Mouse (Mus musculus): ENCODE results near the gene Gtf2h1. TPM values are rescaled to one million over a fixed set of nuclear protein-coding genes. Genes with fewer than 3 reads are reported as not detected.
"Not testable (repeated sequence)": the region's sequence is repeated elsewhere in the genome, so short reads cannot be mapped to it uniquely, and the experiment has no call there.

Gene Gtf2h1
- total and polyA plus RNA-seq, 2 experiments, result 6.7 to 33.2 TPM

DNA sequence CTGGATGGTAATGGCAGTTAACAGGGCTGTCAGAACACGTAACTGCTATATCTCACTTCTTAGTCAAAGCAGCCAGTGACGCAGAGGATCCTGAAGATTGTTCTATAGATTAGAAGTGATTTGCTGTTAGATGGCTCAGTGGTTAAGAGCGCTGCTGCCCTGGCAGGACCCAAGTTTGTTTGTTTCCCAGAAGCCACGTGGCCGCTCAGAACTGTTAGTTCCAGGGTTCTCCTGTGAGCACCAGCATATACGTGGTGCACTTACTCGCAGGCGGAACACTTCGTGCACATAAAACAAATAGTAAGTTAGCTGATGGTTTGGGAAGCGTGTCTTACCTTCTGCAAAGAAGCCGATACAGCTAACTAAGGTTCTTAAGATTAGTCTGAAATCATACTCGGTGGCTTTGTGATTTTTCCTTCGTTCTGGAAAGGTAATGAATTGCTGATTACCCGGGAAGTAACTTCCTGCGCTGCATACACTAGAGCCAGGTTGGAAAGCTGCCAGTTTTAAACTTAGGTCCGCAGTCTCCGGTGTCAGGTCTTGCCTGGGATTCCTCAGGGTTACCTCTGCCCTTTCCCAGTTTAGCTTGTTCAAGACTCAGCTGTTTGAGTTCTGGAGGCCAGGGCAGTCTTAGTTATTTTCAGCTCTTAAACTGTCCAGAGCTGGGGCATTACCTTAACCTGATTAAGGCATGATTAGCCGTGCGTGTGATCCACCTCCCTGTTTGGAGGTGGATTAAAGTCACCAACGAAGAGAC is 31.3 kb downstream of the Gtf2h1 start:
- Histone ChIP-seq H3K4me1 (ENCODE audit: control insufficient read depth, insufficient read depth, low read length) (peaks cover 28% of the 10 kb centered on the region), H3K9ac (ENCODE audit: low read depth, low read length) (peak overlapping the region; percentile 18; the same call in 1 of the 2 replicates), H3K36me3 (ENCODE audit: control insufficient read depth, insufficient read depth, low read length) (peaks cover 15% of the 10 kb centered on the region), H3K4me3 (ENCODE audit: insufficient read depth, low read depth, low read length) (no peak overlapping the region), H3K79me2 (ENCODE audit: control insufficient read depth, insufficient read depth, low read length) (no peaks in the 10 kb centered on the region), H3K27ac (replicated peaks; ENCODE audit: insufficient read depth, low read depth, low read length) (no peak overlapping the region), H3K27me3 (ENCODE audit: control insufficient read depth, insufficient read depth, low read length) (no peaks in the 10 kb centered on the region)
- no peak for TF ChIP-seq POLR2A (IDR thresholded peaks at IDR 0.05; ENCODE audit: extremely low read depth, insufficient read depth, low read length)
- no peak for TF ChIP-seq CTCF (IDR thresholded peaks at IDR 0.05; ENCODE audit: low read depth, low read length)
- WGBS, result 21% methylated on average over 20 of the region's 20 CpGs
- peak; percentile 72 for DNase-seq (ENCODE audit: extremely low read depth, low read depth, low spot score)

DNA sequence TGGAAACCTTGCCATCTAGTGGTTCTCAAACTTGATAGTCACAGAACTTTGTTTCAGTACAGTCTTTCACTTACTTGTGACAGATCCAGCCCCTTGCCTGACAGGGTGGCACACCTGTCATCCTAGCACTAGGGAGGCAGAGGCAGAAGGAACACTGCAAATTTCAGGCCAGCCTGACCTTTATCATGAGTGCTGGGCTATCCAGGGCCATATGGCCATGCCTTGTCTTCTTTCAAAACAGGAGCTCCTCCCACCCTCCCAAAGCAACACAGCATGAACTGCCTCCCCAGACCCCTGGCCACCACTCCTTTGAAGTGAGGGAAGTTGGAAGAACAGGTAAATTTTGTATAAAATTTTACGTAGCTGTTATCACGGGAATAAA is 31.9 kb downstream of the Gtf2h1 start:
- 81% methylated on average over 2 of the region's 2 CpGs for WGBS
- no peak for TF ChIP-seq CTCF (IDR thresholded peaks at IDR 0.05; ENCODE audit: low read depth, low read length)
- TF ChIP-seq POLR2A (IDR thresholded peaks at IDR 0.05; ENCODE audit: extremely low read depth, insufficient read depth, low read length), result no peak
- H3K27ac ChIP-seq (replicated peaks; ENCODE audit: insufficient read depth, low read depth, low read length), result no peak overlapping the region
- peaks cover 10% of the 10 kb centered on the region for H3K36me3 ChIP-seq (ENCODE audit: control insufficient read depth, insufficient read depth, low read length)
- H3K4me3 ChIP-seq (ENCODE audit: insufficient read depth, low read depth, low read length), result no peak overlapping the region
- peaks cover 30% of the 10 kb centered on the region for H3K4me1 ChIP-seq (ENCODE audit: control insufficient read depth, insufficient read depth, low read length)
- no peaks in the 10 kb centered on the region for H3K79me2 ChIP-seq (ENCODE audit: control insufficient read depth, insufficient read depth, low read length)
- no peak for DNase-seq (ENCODE audit: extremely low read depth, low read depth, low spot score)
- peak overlapping the region; percentile 18; the same call in 1 of the 2 replicates for H3K9ac ChIP-seq (ENCODE audit: low read depth, low read length)
- H3K27me3 ChIP-seq (ENCODE audit: control insufficient read depth, insufficient read depth, low read length), result no peaks in the 10 kb centered on the region

DNA sequence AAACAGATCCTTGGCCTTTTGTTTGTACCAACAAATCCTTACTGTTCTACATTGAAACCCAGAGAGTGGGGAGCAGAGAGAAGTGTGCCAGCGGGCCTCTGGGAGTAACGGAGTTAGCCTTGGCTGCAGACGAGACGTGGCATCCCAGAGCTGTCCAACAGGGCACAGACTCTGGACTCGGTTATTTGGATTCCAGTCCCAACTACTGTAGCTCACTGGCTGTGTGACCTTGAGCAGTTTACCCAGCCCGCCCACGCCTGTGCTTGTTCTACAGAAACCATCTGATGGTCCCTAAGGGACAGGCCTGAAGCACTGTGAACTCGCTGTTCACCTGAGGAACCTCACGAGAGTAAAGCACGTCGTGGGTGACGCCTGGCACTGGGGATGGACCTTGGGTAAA is 34.0 kb downstream of the Gtf2h1 start:
- peaks cover 34% of the 10 kb centered on the region for H3K4me1 ChIP-seq (ENCODE audit: control insufficient read depth, insufficient read depth, low read length)
- TF ChIP-seq POLR2A (IDR thresholded peaks at IDR 0.05; ENCODE audit: extremely low read depth, insufficient read depth, low read length), result no peak
- no peak for TF ChIP-seq CTCF (IDR thresholded peaks at IDR 0.05; ENCODE audit: low read depth, low read length)
- no peak overlapping the region for H3K4me3 ChIP-seq (ENCODE audit: insufficient read depth, low read depth, low read length)
- H3K27me3 ChIP-seq (ENCODE audit: control insufficient read depth, insufficient read depth, low read length), result no peaks in the 10 kb centered on the region
- H3K27ac ChIP-seq (replicated peaks; ENCODE audit: insufficient read depth, low read depth, low read length), result peak overlapping the region; percentile 54
- H3K9ac ChIP-seq (ENCODE audit: low read depth, low read length), result no peak overlapping the region
- H3K36me3 ChIP-seq (ENCODE audit: control insufficient read depth, insufficient read depth, low read length), result no peaks in the 10 kb centered on the region
- WGBS, result 29% methylated on average over 12 of the region's 12 CpGs
- H3K79me2 ChIP-seq (ENCODE audit: control insufficient read depth, insufficient read depth, low read length), result no peaks in the 10 kb centered on the region
- peak; percentile 99 for DNase-seq (ENCODE audit: extremely low read depth, low read depth, low spot score)

DNA sequence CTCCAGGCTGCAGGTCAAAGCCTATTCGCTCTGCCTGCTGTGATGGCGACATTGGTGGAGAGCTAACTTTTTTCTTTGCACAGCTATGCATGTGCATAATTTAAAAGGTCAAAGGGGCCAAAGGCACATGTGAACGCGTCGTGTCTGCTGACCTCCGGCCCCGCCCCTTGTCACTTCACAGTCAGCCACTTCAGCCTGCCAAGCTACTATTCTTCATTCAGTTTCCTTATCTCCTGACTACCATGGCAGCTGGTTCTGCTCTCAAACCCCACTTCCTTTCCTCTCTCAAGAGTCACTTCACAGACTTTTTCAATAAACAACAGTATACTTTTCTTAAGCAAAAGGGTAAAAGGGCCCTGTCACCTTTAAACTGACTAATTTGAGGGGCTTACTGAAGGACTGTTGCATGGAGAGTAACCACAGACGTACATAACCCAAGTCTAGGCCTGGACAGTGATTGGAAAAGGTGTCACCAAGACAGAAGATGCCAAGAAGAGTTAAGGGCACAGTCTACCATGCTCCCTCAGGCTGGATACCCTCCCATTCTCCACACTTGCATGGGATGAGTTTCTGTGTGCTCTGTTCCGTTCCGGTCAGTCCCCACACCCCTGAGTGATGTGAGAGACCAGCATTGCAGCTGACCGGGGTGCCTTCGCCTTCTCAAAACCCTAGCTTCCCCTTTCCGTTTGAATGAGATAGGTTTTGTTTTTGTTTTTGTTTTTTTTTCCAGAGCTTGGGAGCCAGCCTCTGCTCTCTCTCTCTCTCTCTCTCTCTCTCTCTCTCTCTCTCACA is 35.1 kb downstream of the Gtf2h1 start:
- Histone ChIP-seq H3K9ac (ENCODE audit: low read depth, low read length) (no peak overlapping the region), H3K27ac (replicated peaks; ENCODE audit: insufficient read depth, low read depth, low read length) (peak overlapping the region; percentile 54), H3K79me2 (ENCODE audit: control insufficient read depth, insufficient read depth, low read length) (no peaks in the 10 kb centered on the region), H3K27me3 (ENCODE audit: control insufficient read depth, insufficient read depth, low read length) (no peaks in the 10 kb centered on the region), H3K36me3 (ENCODE audit: control insufficient read depth, insufficient read depth, low read length) (no peaks in the 10 kb centered on the region), H3K4me1 (ENCODE audit: control insufficient read depth, insufficient read depth, low read length) (peaks cover 34% of the 10 kb centered on the region), H3K4me3 (ENCODE audit: insufficient read depth, low read depth, low read length) (no peak overlapping the region)
- peak; percentile 86 for DNase-seq (ENCODE audit: extremely low read depth, low read depth, low spot score)
- WGBS, result 32% methylated on average over 13 of the region's 13 CpGs
- no peak for TF ChIP-seq CTCF (IDR thresholded peaks at IDR 0.05; ENCODE audit: low read depth, low read length)

DNA sequence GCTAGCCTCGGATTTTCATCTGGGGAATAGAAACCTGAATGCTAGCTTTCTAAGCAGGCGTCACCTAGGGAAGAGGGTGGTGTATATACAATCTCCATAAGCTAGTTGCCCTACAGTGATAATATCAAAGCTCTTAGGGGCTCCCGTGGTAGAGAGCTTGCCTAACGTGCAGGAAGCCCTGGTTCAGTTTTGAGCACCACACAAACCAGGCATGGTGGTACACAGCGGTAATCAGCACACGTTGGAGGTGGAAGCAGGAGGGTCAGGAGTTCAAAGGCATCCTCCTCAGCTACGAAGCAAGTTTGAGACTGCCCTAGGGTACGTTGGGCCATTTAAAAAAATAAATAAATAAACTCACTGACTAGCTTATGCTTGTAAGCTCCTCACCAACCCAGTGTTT is 35.8 kb downstream of the Gtf2h1 start:
- H3K9ac ChIP-seq (ENCODE audit: low read depth, low read length), result no peak overlapping the region
- H3K4me3 ChIP-seq (ENCODE audit: insufficient read depth, low read depth, low read length), result no peak overlapping the region
- no peak for DNase-seq (ENCODE audit: extremely low read depth, low read depth, low spot score)
- H3K79me2 ChIP-seq (ENCODE audit: control insufficient read depth, insufficient read depth, low read length), result no peaks in the 10 kb centered on the region
- H3K27ac ChIP-seq (replicated peaks; ENCODE audit: insufficient read depth, low read depth, low read length), result peak overlapping the region; percentile 54
- H3K36me3 ChIP-seq (ENCODE audit: control insufficient read depth, insufficient read depth, low read length), result no peaks in the 10 kb centered on the region
- H3K27me3 ChIP-seq (ENCODE audit: control insufficient read depth, insufficient read depth, low read length), result no peaks in the 10 kb centered on the region
- peaks cover 34% of the 10 kb centered on the region for H3K4me1 ChIP-seq (ENCODE audit: control insufficient read depth, insufficient read depth, low read length)
- 77% methylated on average over 8 of the region's 8 CpGs for WGBS
- TF ChIP-seq POLR2A (IDR thresholded peaks at IDR 0.05; ENCODE audit: extremely low read depth, insufficient read depth, low read length), result no peak
- TF ChIP-seq CTCF (IDR thresholded peaks at IDR 0.05; ENCODE audit: low read depth, low read length), result no peak

DNA sequence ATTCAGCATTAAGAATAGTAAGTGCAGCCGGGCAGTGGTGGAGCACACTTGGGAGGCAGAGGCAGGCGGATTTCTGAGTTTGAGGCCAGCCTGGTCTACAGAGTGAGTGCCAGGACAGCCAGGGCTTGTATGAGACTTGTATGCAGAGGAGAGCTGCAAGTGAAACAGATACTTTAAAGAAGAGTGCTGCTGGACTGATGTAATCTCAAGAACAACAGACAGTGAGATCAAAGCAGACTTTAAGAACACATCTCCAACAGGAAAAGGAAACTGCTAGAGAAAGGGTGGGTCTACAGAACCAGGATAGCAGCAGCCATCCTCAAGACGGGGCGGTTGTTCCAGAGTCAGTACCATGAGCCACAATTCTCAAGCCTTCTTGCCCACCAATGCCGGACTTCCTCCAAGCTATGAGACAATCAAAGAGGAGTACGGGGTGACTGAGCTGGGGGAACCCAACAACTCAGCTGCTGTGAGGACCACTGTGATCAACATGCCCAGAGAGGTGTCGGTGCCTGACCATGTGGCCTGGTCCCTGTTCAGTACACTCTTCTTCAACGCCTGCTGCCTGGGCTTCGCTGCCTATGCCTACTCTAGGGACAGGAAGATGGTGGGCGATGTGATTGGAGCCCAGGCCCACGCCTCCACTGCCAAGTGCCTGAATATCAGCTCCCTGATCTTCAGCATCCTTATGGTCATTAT is 36.4 kb downstream of the Gtf2h1 start:
- not testable (repeated sequence) for H3K36me3 ChIP-seq (ENCODE audit: control insufficient read depth, insufficient read depth, low read length); DNase-seq (ENCODE audit: extremely low read depth, low read depth, low spot score); H3K9ac ChIP-seq (ENCODE audit: low read depth, low read length); H3K79me2 ChIP-seq (ENCODE audit: control insufficient read depth, insufficient read depth, low read length); H3K27ac ChIP-seq (replicated peaks; ENCODE audit: insufficient read depth, low read depth, low read length); H3K27me3 ChIP-seq (ENCODE audit: control insufficient read depth, insufficient read depth, low read length); H3K4me3 ChIP-seq (ENCODE audit: insufficient read depth, low read depth, low read length)
- H3K4me1 ChIP-seq (ENCODE audit: control insufficient read depth, insufficient read depth, low read length), result peaks cover 31% of the 10 kb centered on the region
- 90% methylated on average over 11 of the region's 11 CpGs for WGBS

All from liver, adult 2 months (tissue).